Mouse (Mus musculus) cerebral cortex, adult 2 months (tissue): Measurements from ENCODE around the gene Coq7.

Experiments
- WGBS: fragments of 180-500 bp; shearing (Covaris S2); methylation state at CpG from one replicate; pipeline ENCODE4 v1.1.7; 2018; 5-methylcytosine and 5-hydroxymethylcytosine counted together

The Coq7 gene

DNA sequence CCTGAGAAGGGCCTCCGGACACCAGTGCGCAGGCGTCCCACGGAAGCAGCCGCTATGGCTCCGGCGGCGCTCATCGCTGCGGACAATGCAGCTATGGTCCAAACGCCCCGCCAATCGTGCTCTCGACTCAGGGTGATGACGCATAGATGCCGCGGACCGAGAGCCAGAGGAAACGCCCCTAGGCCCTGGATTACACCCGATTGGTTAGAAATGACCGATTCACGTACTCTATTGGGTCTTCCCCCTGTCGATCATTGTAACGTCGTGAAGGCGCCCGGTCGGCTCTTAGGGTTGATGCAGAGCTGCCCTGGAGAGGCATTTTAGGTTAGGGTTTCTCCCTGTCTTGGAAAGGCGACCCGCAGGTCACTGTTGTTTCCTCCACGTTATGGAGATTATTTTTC is at the start of gene Coq7:
Gene Coq7, minus strand, starts transcription at position 179 of the 401 bp plus-strand sequence.
- under 1% methylated on average over 31 of the region's 31 CpGs for WGBS

DNA sequence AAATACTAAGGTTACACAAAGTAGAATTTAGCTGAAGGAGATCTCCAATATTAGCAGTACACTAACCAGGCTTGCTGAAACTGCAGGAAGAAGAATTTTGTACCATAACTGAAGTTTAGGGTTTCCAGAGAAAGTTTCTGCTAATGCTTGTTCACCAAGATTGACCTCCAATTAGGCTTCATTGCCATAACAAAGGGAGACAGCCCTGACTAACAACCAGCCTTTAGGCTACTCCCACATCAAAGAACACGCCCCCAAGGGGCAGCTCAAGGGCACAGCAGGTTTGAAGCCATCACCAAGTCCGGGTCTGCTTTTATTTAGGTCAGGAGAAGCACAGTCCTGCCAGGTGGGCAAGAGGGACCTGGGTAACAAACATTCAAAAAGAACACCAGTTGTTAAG is 46.8 kb upstream of the Coq7 start:
- 83% methylated on average over 2 of the region's 2 CpGs for WGBS

DNA sequence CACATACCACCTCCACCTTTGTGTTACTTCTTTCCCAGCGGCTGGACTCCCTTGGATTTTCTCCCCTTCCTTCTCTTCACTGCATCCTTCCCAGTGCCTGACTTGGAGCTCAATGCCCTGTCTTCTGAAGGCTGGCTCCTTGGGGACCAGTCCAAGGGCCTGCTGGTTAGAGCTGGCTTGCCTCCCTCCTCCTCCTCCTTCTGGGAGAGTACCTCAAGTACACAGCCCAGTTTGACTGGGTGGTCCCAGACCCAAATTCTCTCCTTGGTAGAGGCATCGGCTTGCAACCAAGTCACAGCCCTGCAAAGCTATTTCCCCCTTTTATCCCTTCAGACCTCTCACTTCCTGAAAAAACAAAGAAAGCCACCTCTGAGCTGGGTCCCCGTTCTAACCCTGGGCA is 45.1 kb upstream of the Coq7 start:
- WGBS, result 63% methylated on average over 3 of the region's 3 CpGs

DNA sequence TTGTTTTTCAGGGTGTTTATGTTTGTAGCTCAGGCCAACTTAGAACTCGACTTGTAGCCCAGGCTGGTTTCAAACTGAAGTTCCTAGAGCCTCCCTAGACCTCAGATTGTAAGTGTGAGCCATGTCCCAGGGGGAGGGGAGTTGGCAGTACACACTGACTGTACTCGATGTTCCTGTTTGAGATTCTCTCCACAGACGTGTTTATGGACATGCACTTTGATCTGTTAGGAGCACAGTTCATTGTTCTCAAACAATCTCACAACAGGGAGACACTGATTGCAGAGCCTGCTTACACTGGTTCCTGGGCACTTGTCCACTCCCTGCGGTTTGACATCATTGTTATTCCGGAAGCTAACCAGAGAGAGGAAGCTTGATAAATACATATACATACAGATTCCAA is 38.9 kb upstream of the Coq7 start:
- WGBS, result 48% methylated on average over 5 of the region's 5 CpGs

DNA sequence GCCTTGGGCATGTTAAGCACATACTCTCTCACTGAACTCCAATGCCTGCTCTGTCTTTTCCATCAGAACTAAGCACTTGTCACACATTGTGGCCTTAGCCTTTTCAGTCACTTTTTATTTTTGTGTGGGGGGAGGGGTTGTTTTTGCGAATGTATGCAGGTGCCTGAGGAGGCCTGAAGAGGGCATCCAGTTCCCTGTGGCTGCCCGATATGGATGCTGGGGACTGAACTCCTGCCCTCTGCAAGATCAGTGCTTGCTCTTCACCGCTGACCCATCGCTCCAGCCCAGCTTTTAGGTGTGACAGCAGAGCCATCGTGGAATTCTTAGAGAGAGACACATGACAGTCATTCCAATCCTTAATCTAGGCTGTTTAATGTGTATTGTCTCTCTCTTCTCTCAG is 38.2 kb upstream of the Coq7 start:
- WGBS, result 67% methylated on average over 5 of the region's 5 CpGs

DNA sequence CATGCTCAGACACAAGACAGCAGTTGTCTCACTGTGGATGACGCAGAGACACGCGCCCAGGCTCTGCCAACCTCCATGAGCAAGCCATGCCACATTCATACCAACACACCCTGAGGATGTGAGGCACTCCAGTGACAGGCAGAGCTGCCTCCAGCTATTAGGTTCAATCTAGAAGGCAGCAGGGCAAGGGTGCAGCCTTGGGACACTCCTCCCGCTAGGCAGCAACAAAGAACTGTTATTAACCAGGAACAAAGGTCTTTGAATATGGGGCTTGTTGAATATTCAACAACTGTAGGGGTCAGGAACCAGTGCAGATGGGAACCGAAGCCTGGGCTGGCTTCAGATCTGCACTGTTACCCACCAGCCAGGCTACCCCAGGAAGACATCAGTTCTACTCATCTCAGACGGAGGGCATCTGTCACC is 36.0 kb upstream of the Coq7 start:
- WGBS, result 64% methylated on average over 6 of the region's 6 CpGs

DNA sequence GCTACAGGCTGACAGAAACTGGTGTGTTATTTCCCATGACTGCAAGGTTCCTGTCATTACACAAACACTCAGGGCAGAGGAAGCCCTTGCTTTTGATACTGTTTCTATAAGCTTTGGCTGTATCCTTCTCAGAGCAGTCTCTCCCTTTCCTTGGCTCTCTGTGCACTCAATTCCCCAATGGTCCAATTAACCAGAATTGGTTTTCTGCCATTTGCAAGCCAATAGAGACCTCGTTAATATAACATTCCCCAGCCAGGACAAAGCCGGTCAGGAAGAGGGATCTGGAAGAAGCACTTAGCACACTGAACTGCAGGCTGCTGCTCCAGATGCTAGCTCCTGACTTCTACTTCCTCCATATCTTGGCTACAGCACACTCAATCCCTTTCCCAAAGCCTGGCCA is 21.1 kb upstream of the Coq7 start:
- 61% methylated on average over 2 of the region's 2 CpGs for WGBS

DNA sequence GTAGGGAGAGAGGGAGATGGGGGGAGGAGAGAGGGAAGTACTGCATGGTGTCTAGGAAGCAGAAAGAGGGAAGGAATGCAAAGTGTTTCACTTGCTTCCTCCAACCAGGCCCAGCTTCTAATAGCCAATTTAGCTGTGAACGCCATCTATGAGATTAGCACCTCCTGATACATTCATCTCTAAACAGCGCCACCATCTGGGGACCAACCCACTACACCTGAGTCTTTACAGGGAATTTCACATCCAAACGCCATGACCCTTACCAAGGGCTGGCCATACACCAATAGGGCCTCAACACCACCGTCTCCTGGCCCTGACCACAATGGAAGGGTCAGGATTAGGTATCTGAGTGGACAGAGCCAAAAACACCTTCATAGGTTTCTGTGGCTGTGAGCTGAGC is 20.7 kb upstream of the Coq7 start:
- 70% methylated on average over 4 of the region's 4 CpGs for WGBS

DNA sequence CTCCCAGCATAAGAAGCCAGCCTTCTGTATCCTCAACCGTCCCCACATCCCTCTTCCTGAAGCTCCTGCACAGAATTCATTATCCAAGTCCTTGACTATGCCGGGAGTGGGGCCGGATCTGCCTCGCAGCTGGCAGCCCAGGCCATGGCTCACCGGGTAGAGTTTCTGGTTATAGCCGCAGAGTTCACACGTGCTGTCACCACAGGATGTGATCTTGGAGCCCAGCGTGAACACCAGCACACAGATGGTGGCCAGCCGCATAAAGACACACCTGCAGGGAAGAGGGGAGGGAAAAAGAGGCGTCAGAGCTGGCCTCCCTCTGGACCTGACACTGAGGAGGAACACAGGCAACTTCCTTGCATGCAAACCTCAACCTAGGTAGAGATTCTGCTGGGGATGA is 14.3 kb upstream of the Coq7 start:
- WGBS, result 86% methylated on average over 10 of the region's 10 CpGs

DNA sequence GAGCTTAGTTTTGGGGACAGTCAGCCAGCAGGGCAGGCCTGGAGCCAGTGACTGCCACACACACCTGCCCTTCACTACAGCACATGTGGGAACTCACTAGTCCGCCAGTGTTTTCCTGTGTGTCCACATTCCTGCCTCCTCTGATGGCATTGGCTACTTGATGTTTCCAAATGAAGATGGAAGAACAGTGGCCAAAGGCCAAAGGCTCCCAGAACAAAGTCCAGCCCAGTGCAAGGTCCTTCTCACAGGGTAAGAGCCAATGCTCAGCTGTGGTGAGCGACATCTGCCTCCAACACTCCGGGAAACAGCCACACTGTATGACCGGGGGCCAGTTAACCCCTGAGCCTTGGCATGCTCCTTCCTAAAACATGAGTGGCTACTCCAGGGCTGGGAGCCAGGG is 11.0 kb upstream of the Coq7 start:
- 85% methylated on average over 4 of the region's 4 CpGs for WGBS

DNA sequence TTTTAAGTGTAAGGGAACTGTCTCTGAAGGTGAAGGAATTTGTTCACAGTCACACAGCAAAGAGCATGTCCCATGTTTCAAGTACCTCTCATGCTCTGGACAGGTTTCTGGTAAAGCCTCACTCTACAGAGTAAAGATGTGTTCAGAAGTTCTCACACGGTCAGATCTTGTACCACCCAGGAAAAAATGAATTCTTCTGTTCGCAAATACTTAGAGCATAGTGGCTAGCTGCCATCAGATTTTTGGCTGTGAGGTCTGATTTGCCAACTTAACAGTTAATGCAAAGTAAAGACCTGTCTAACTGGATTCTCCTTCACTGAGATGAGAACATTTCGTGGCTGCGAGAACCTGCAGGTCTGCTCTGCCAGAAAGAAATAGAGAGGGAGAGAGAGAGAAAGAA is 1.9 kb upstream of the Coq7 start:
- WGBS, result 80% methylated on average over 4 of the region's 4 CpGs

DNA sequence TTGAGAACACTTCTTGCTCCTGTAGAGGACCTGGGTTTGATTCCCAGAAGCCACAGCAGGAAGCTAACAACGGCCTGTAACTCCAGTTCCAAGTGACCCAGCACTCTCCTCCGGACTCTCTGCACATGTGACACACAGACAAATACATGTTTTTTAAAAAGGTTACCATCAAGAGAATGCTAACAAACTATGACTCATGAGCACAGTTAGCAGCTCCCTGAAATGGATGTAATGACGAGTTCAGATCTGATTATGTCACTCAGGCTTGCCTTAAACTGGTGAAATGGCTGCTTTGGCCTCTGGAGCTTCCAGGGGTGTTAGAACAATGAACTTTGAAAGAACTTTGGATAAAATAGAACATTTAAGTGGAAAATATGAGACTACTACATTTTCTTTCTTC is 1.2 kb upstream of the Coq7 start:
- WGBS, result 63% methylated on average over 3 of the region's 3 CpGs

DNA sequence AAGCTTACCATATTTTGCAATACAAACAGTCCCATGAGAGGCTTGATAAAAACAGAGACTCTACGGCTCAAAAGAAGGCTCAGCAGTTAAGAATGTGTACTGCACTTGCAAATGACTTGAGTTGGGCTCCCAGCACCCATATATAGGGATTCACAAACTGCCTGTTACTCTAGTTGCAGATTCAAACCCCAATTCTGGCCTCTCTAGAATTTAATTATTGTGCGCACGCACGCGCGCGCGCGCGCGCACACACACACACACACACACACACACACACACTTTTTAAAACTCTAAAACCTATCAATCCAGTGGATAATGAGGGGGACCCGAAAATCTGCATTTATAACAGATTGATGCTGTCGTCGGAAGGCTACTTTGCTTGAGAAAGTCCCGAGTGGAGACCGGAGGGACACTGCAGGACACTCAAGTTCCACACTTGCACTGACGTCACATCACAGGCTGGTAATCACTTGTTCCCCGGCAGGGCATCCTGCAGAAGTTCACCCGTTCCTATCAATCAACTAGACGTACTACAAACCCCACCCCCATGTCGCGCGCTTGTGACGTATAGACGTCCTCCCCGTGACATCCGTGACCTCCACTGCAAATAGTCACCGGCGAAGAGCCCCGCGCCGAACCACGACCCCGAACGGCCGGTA is 508 bp downstream of the Coq7 start:
- under 1% methylated on average over 36 of the region's 36 CpGs for WGBS

DNA sequence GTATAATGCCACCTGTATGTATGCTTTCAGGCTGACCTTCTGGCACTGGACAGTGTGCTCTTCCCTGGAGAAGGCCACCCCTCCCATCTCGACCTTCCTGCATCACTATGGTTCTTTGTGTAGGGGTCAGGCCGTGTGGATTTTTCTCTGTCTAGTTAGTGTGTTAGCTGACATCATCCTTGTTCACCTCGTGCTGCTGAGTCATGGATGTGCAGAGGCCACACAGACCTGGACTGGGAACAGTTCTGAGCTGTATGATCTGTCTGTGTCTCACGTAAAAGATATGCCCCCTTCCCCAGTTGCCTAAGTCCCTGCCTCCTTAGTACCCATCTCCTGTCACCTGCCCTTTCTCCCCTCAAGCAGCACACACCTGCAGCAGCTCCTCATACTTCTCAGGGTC is 6.2 kb downstream of the Coq7 start:
- WGBS, result 83% methylated on average over 4 of the region's 4 CpGs

DNA sequence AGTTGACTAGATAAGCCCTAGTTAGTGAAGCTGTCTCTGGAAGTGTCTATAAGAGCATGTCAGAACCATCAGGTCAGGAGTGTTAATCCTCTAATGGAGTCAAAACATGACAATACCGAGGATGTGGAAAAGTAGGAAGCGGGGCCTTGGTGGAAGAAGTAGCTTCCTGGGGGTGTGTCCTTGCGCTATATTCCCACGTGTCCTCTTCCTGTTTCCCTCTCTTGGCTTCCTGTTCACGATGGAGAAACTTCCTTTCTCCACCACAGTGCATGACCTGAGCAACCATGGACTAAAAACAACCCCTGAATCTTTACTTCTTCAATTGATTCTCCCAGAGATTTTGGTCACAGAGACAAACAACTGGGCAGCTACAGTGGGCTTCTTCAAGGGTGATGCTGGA is 11.1 kb downstream of the Coq7 start:
- WGBS, result 89% methylated on average over 5 of the region's 5 CpGs

DNA sequence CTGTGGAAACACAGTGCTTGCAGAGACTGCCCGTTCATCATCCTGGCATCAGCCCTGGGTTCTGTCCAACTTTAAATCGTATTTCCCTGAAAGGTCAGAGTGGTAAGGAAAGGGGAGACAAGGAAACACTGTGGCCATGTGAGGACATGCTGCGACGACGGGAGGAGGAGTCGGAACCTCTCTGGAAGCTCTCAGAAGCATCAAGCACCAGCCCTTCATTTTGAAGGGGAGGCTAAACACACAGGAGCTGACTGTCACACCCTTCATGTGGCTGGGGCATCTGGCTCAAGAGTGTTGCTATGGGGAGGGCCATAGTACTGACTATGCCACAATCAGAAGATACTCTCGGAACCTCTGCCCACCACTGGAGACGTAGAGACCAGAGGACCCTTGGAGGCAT is 13.5 kb downstream of the Coq7 start:
- WGBS, result 88% methylated on average over 8 of the region's 8 CpGs

DNA sequence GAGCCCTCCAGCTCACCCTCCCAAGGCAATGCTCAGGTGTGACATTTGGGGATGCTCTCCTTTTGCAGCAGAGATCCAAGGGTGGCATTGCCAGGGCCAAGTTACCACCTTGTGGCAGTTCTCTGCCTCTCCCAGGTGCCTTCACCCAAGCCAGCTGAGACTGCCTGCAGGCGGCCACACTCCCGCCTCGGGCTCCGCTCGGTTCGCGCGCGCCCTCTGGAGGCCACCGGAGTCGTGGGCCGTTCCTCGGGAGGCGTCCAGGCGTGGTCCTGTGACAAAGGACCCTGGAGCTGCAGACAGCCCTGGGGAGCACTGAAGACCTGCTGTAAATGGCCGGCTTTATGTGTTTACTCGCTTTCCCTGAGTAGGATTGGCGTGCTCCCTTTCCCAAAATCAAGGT is 14.5 kb downstream of the Coq7 start:
- 6% methylated on average over 18 of the region's 18 CpGs for WGBS

DNA sequence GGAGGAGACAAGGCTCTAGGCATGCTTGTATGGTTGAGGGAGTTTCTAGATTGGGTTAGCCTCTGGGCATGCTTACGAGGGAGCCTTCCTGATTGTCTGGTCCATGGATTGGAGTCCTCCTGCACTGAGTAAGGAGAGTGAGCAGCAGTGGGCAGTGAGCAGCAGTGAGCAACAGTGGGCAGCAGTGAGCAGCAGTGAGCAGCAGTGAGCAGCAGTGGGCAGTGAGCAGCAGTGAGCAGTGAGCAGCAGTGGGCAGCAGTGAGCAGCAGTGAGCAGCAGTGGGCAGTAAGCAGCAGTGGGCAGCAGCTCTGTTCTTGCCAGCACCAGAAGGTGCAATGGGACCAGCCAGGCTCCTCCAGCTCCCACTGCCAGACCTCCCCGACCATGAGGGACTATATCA is 15.3 kb downstream of the Coq7 start:
- 59% methylated on average over 2 of the region's 2 CpGs for WGBS

DNA sequence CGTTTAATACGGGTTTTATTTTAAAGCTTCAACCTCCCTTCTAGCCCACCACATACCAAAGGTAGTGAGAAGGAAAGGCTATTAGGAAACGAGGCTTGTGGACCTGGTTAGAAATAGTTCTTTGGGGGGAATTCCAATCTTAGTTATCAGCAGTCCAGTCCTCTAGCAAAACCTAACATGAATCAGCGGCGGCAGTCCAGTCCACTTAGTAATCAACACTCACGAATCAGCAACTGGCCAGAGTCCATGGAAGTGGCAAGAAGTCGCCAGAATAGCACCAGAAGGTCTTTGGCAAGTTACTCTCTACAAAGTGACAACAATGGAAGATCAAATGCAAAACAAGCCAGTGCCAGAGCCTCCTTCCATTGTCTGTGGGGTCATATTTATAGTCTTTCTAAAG is 24.6 kb downstream of the Coq7 start:
- 77% methylated on average over 7 of the region's 7 CpGs for WGBS

DNA sequence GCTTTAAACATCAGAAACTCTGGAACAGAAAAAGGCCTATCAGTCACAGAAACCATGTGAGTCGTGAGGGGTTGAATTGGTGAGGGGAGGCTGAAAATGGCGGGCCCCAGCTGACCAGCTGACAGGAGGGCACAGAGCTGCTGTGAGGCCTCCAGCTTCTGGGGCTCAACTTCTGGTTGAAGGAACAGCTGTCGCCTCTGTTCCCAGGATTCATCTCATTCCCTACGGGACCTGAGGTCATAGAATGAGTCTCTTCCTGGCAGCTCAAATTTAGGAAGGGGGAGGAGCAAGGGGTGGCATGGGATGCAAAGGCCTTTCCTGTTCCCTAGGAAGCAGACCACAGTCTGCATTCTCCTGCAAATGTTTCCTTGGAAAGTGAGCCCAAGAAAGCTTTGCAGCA is 29.3 kb downstream of the Coq7 start:
- 88% methylated on average over 4 of the region's 4 CpGs for WGBS

DNA sequence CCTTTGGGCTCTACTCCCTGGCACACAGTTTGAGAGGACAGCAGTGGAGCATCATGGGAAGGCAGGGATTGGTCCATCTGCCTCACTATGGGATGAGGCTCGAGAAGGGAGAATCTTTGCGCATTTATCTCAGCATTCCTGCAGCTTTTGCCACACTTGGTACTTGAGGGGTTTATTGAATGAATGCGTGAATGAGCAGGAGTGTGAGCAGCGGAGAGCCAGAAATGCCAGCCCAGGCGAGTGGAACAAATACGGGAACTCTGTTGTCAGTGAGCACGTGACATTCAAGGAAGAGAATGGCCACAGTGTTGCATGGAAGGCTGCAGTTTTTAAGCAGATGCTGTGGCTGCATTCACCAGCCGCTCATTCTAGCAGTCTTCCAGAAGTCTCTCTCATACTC is 30.8 kb downstream of the Coq7 start:
- WGBS, result 44% methylated on average over 8 of the region's 8 CpGs

DNA sequence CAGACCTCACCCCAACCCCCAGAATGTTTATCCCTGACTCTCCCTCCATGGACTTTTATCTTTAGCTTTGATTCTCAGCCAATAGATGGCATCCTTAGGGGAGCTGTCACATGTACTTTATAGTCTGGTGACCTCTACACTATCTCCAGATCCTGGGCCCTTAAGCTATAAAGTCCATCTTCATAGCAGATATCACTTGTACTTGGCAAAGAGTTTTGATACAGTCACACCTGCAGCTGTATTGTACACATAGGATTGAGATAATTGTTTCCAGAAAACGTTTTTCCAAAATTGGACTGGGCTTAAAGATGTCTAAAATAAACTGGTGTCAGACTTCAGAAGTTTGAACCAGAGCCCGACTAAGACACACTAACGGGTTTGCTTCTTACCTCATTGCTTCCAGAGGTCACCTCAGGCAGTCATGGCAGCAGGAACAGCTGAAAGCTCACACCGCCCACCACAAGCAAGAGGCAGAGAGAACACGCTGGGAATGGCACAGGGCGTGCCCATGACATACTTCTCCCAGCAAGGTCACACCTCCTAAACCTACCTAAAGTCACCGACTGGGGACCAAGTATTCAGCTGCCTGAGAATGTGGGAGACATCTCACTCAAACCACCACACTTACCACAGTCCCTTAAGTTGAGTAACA is 33.2 kb downstream of the Coq7 start:
- 48% methylated on average over 7 of the region's 7 CpGs for WGBS

DNA sequence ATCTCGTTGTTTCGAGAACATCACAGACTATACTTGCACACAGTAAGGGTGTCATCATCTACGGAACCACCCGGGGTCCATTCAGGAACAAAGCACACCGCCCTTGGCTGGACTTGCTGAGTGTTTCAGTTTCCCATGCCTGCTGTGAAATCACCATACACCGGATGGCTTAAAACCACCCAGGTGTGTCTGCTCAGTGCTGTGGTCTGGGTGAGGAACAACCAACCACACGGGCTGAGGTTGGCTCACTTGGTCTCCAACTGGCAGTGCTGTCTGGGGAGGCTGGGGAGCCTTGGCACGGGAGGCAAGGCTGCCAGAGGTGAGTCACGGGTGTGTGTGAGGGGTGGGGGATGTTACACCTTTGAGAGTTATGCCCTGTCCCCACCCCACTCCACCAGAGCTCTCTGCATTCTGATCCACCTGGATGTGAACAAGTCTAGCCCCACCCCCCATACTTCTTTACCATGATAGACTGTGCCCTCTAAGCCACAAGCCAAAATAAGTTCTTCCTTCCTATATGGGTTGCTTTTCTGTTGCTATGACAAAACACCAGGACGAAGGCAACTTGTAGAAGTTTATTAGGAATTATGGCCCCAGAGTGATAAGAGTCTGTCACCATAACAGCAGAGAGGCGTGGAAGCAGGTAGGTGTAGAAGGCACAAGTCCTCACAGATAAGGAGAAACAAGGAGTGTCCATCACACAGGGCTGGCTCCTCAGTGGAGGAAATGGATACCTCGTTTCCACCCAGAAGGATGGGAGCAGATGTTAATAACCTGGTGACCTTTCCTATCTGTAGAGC is 34.0 kb downstream of the Coq7 start:
- 87% methylated on average over 12 of the region's 12 CpGs for WGBS
